Mouse (Mus musculus): ENCODE data around the gene Pphln1.

- TF ChIP-seq CTCF (IDR thresholded peaks at IDR 0.05; ENCODE audit: control insufficient read depth, insufficient read depth, insufficient replicate concordance, low read depth, low read length) (no peak), POLR2A (IDR thresholded peaks at IDR 0.05; ENCODE audit: control insufficient read depth, low read depth, low read length) (no peak)
Measured at GRCm38 (mm10) chr15:93494700-93495099, 96.5 kb downstream of the Pphln1 start.
